Mouse (Mus musculus): ENCODE results near the gene Fam192a. TPM values are rescaled to one million over a fixed set of nuclear protein-coding genes. Genes with fewer than 3 reads are reported as not detected.

The Fam192a gene
- total and polyA plus RNA-seq, 2 experiments from 2014 or later: 17.4 to 30.4 TPM

DNA sequence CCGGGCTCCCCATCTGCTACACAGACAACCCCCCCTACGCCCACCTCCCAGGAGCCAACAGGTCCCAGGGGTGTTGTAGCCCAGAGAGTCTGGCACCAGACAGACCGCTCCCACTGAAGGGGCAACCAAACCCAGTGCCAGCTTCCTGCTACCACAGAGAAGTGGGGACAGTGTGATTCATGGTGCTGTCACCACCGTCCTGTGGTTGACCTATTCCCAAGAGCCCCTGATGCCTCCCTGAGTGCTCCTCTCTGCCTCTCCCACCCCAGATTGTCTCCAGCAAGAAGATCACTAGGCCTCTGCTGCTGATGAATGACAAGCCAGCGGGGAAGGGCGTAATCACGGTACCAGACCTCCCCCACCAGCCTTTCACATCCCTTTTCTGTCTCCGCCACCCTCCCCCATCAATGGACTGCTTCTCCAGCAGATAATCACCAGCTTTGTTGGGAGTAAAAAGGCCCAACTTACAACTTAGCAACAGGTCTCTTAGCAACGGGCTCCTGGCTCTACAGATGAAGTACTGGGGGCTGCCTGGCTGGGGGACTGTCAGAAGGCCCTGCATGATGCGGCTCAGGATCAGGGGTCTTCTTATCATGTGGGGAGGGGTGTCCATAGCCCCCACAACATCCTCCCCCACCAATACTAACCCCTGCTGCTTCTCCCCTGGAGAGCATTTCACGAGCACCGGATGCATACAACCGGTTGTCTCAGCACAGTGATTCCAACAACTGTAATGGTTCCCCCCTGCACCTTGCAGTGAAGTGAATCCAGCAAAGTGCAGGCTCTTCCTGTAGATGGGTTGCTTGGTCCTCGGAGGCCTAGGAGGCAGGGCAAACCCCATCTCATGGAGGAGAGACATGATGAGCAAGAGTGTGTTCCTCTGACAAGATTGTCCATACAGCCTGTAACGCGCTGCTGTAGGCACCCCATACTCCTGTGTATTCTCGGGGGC lies 50.0 kb downstream of the Fam192a start:
- H3K4me2 ChIP-seq (ENCODE audit: low read depth, low read length): no peak overlapping the region
- DNase-seq (ENCODE audit: low spot score): no peak
- H3K9me3 ChIP-seq (replicated peaks; ENCODE audit: control insufficient read depth, low read length): no peaks in the 10 kb centered on the region
- WGBS: 66% methylated on average over 17 of the region's 17 CpGs
- no peak for TF ChIP-seq CTCF (IDR thresholded peaks at IDR 0.05; ENCODE audit: low read depth)
- no peak for TF ChIP-seq EP300 (IDR thresholded peaks at IDR 0.05; ENCODE audit: low read depth)
- no peak overlapping the region for H3K9ac ChIP-seq (replicated peaks; ENCODE audit: low read depth, low read length)
- H3K4me3 ChIP-seq (ENCODE audit: low read depth, low read length): no peak overlapping the region
- H3K36me3 ChIP-seq (replicated peaks; ENCODE audit: control insufficient read depth, insufficient read depth, low read length): no peaks in the 10 kb centered on the region
- no peak for ATAC-seq (ENCODE audit: insufficient read depth, low read depth)
- no peak overlapping the region for H3K27ac ChIP-seq (ENCODE audit: low read depth)
- H3K27me3 ChIP-seq (ENCODE audit: control insufficient read depth, insufficient read depth, low read length): no peaks in the 10 kb centered on the region
- H3K4me1 ChIP-seq (ENCODE audit: control insufficient read depth, insufficient read depth): peaks cover 11% of the 10 kb centered on the region; the same call in 1 of the 2 replicates

DNA sequence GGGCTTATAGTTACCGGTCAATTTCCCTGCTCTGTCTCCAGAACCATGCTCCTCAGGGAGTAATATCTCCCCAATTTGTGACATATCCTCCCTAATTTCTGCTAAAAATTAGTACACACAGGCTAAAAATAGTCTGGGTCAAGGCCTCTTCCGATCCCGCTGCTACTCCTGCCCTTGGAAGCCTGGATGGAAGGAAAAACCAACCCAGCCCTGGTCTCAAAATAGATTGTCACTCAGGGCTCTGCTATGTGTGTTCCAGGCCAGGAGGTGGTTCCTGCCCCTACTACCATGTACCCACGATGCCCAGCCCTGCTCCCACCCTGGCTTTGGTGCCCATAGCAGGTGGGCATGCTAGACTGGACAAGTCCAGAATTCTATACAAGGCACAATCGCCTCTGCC lies 51.8 kb downstream of the Fam192a start:
- Histone ChIP-seq H3K9ac (replicated peaks; ENCODE audit: low read depth, low read length) (no peak overlapping the region), H3K4me1 (ENCODE audit: control insufficient read depth, insufficient read depth) (peaks cover 11% of the 10 kb centered on the region; the same call in 1 of the 2 replicates), H3K27me3 (ENCODE audit: control insufficient read depth, insufficient read depth, low read length) (no peaks in the 10 kb centered on the region), H3K4me3 (ENCODE audit: low read depth, low read length) (no peak overlapping the region), H3K9me3 (replicated peaks; ENCODE audit: control insufficient read depth, low read length) (no peaks in the 10 kb centered on the region), H3K27ac (ENCODE audit: low read depth) (peak overlapping the region; percentile 18; the same call in 1 of the 2 replicates), H3K36me3 (replicated peaks; ENCODE audit: control insufficient read depth, insufficient read depth, low read length) (no peaks in the 10 kb centered on the region), H3K4me2 (ENCODE audit: low read depth, low read length) (no peak overlapping the region)
- ATAC-seq (ENCODE audit: insufficient read depth, low read depth) (peak; percentile 72), DNase-seq (ENCODE audit: low spot score) (no peak)
- 36% methylated on average over 5 of the region's 5 CpGs for WGBS
- TF ChIP-seq EP300 (IDR thresholded peaks at IDR 0.05; ENCODE audit: low read depth) (no peak), CTCF (IDR thresholded peaks at IDR 0.05; ENCODE audit: low read depth) (no peak)

- Histone ChIP-seq H3K4me2 (ENCODE audit: low read depth, low read length) (no peak overlapping the region), H3K9ac (replicated peaks; ENCODE audit: low read depth, low read length) (no peak overlapping the region), H3K36me3 (replicated peaks; ENCODE audit: control insufficient read depth, insufficient read depth, low read length) (no peaks in the 10 kb centered on the region), H3K4me1 (ENCODE audit: control insufficient read depth, insufficient read depth) (peaks cover 11% of the 10 kb centered on the region; the same call in 1 of the 2 replicates), H3K27me3 (ENCODE audit: control insufficient read depth, insufficient read depth, low read length) (no peaks in the 10 kb centered on the region), H3K9me3 (replicated peaks; ENCODE audit: control insufficient read depth, low read length) (no peaks in the 10 kb centered on the region), H3K4me3 (ENCODE audit: low read depth, low read length) (no peak overlapping the region), H3K27ac (ENCODE audit: low read depth) (peak overlapping the region; percentile 18; the same call in 1 of the 2 replicates)
- TF ChIP-seq EP300 (IDR thresholded peaks at IDR 0.05; ENCODE audit: low read depth) (no peak), CTCF (IDR thresholded peaks at IDR 0.05; ENCODE audit: low read depth) (no peak)
- ATAC-seq (ENCODE audit: insufficient read depth, low read depth): no peak
- 53% methylated on average over 5 of the region's 5 CpGs for WGBS
- DNase-seq (ENCODE audit: low spot score): no peak
Observed at GRCm38 (mm10) chr8:94549482-94549881, 52.3 kb downstream of the Fam192a start.

DNA sequence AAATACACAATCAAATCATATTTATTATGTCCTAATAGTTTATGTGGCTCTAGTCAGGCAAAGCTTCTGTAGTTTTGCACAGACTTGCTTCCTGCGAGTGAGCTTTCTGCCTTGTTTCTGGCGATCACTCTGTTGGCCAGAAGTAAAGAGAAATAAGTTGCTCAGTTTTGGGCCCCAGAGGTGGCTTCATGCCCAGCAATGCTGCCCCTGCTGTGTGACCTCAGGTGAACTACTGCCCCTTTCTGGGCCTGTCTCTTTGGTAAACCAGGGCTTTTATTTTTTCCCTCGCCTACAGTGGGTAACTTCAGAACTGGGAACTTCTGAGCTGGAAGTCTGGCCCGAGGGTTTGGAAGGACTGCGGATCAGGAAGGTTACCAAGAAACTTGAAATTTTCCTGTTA lies 52.8 kb downstream of the Fam192a start:
- Histone ChIP-seq H3K4me1 (ENCODE audit: control insufficient read depth, insufficient read depth) (peaks cover 11% of the 10 kb centered on the region; the same call in 1 of the 2 replicates), H3K27ac (ENCODE audit: low read depth) (0 out of 2 replicates have a peak overlapping the region, but pooled peaks have one; percentile 18), H3K4me3 (ENCODE audit: low read depth, low read length) (no peak overlapping the region), H3K4me2 (ENCODE audit: low read depth, low read length) (no peak overlapping the region), H3K9ac (replicated peaks; ENCODE audit: low read depth, low read length) (no peak overlapping the region), H3K27me3 (ENCODE audit: control insufficient read depth, insufficient read depth, low read length) (no peaks in the 10 kb centered on the region), H3K9me3 (replicated peaks; ENCODE audit: control insufficient read depth, low read length) (no peaks in the 10 kb centered on the region), H3K36me3 (replicated peaks; ENCODE audit: control insufficient read depth, insufficient read depth, low read length) (no peaks in the 10 kb centered on the region)
- TF ChIP-seq EP300 (IDR thresholded peaks at IDR 0.05; ENCODE audit: low read depth) (no peak), CTCF (IDR thresholded peaks at IDR 0.05; ENCODE audit: low read depth) (no peak)
- no peak for DNase-seq (ENCODE audit: low spot score)
- no peak for ATAC-seq (ENCODE audit: insufficient read depth, low read depth)
- WGBS: 79% methylated on average over 5 of the region's 5 CpGs

- Histone ChIP-seq H3K4me3 (ENCODE audit: low read depth, low read length) (no peak overlapping the region), H3K27ac (ENCODE audit: low read depth) (no peak overlapping the region), H3K27me3 (ENCODE audit: control insufficient read depth, insufficient read depth, low read length) (no peaks in the 10 kb centered on the region), H3K9ac (replicated peaks; ENCODE audit: low read depth, low read length) (no peak overlapping the region), H3K9me3 (replicated peaks; ENCODE audit: control insufficient read depth, low read length) (no peaks in the 10 kb centered on the region), H3K36me3 (replicated peaks; ENCODE audit: control insufficient read depth, insufficient read depth, low read length) (no peaks in the 10 kb centered on the region), H3K4me2 (ENCODE audit: low read depth, low read length) (no peak overlapping the region), H3K4me1 (ENCODE audit: control insufficient read depth, insufficient read depth) (peaks cover 3% of the 10 kb centered on the region; the same call in 1 of the 2 replicates)
- DNase-seq (ENCODE audit: low spot score): no peak
- WGBS: 65% methylated on average over 8 of the region's 8 CpGs
- no peak for ATAC-seq (ENCODE audit: insufficient read depth, low read depth)
- TF ChIP-seq CTCF (IDR thresholded peaks at IDR 0.05; ENCODE audit: low read depth): no peak
- TF ChIP-seq EP300 (IDR thresholded peaks at IDR 0.05; ENCODE audit: low read depth): no peak
Observed at GRCm38 (mm10) chr8:94543981-94544380, 57.8 kb downstream of the Fam192a start.
